Mouse (Mus musculus): ENCODE measurements at regions not wholly inside any gene's neighbourhood (a gene's known extent, or its start where the extent isn't known, plus 50 kb on each side); places are given as distances from the start of the nearest gene placed in this dataset.

- intact Hi-C loops (cut with DNase I) = no loop called here
- H3K27ac ChIP-seq = no peak overlapping the region
- no peak for TF ChIP-seq CTCF (IDR thresholded peaks at IDR 0.05)
- DNase-seq (ENCODE audit: extremely low spot score in 1 of 2, low spot score in 2 of 2) = no peak
- no peak overlapping the region for H3K4me3 ChIP-seq
Observed at GRCm38 (mm10) chr19:30348924-30349323, 116.2 kb downstream of the Mbl2 start.

GRCm38 (mm10) chr19:30354981-30355380, 122.2 kb downstream of the Mbl2 start:
- no peak for TF ChIP-seq CTCF (IDR thresholded peaks at IDR 0.05)
- H3K4me3 ChIP-seq = no peak overlapping the region
- no peak for DNase-seq (ENCODE audit: extremely low spot score in 1 of 2, low spot score in 2 of 2)
- intact Hi-C loops (cut with DNase I) = no loop called here
- H3K27ac ChIP-seq = no peak overlapping the region

- no peak for DNase-seq (ENCODE audit: extremely low spot score in 1 of 2, low spot score in 2 of 2)
- Histone ChIP-seq H3K27ac (no peak overlapping the region), H3K4me3 (no peak overlapping the region)
- TF ChIP-seq CTCF (IDR thresholded peaks at IDR 0.05) = no peak
- intact Hi-C loops (cut with DNase I) = no loop called here
Observed at GRCm38 (mm10) chr19:30358961-30359360, 126.2 kb downstream of the Mbl2 start.

GRCm38 (mm10) chr19:30371901-30372300, 139.2 kb downstream of the Mbl2 start:
- Histone ChIP-seq H3K4me3 (no peak overlapping the region), H3K27ac (no peak overlapping the region)
- intact Hi-C loops (cut with DNase I) = no loop called here
- DNase-seq (ENCODE audit: extremely low spot score in 1 of 2, low spot score in 2 of 2) = no peak
- no peak for TF ChIP-seq CTCF (IDR thresholded peaks at IDR 0.05)

- no peak for TF ChIP-seq CTCF (IDR thresholded peaks at IDR 0.05)
- Histone ChIP-seq H3K27ac (no peak overlapping the region), H3K4me3 (no peak overlapping the region)
- DNase-seq (ENCODE audit: extremely low spot score in 1 of 2, low spot score in 2 of 2) = no peak
- intact Hi-C loops (cut with DNase I) = no loop called here
Observed at GRCm38 (mm10) chr19:30379767-30380166, 147.0 kb downstream of the Mbl2 start.

- no peak for TF ChIP-seq CTCF (IDR thresholded peaks at IDR 0.05)
- no peak overlapping the region for H3K4me3 ChIP-seq
- intact Hi-C loops (cut with DNase I) = no loop called here
- no peak overlapping the region for H3K27ac ChIP-seq
- DNase-seq (ENCODE audit: extremely low spot score in 1 of 2, low spot score in 2 of 2) = no peak
Observed at GRCm38 (mm10) chr19:30380515-30381206, 147.9 kb downstream of the Mbl2 start.

- no peak overlapping the region for H3K27ac ChIP-seq
- intact Hi-C loops (cut with DNase I) = no loop called here
- H3K4me3 ChIP-seq = no peak overlapping the region
- no peak for TF ChIP-seq CTCF (IDR thresholded peaks at IDR 0.05)
- no peak for DNase-seq (ENCODE audit: extremely low spot score in 1 of 2, low spot score in 2 of 2)
Observed at GRCm38 (mm10) chr19:30393791-30394190, 155.7 kb downstream of the Dkk1 start.

GRCm38 (mm10) chr19:30406943-30407342, 142.5 kb downstream of the Dkk1 start:
- Histone ChIP-seq H3K4me3 (no peak overlapping the region), H3K27ac (no peak overlapping the region)
- no peak for DNase-seq (ENCODE audit: extremely low spot score in 1 of 2, low spot score in 2 of 2)
- intact Hi-C loops (cut with DNase I) = no loop called here
- no peak for TF ChIP-seq CTCF (IDR thresholded peaks at IDR 0.05)

GRCm38 (mm10) chr19:30419556-30420280, 129.7 kb downstream of the Dkk1 start:
- no peak overlapping the region for H3K4me3 ChIP-seq
- DNase-seq (ENCODE audit: extremely low spot score in 1 of 2, low spot score in 2 of 2) = no peak
- intact Hi-C loops (cut with DNase I) = no loop called here
- no peak overlapping the region for H3K27ac ChIP-seq
- TF ChIP-seq CTCF (IDR thresholded peaks at IDR 0.05) = no peak

- H3K4me3 ChIP-seq = no peak overlapping the region
- no peak overlapping the region for H3K27ac ChIP-seq
- no peak for DNase-seq (ENCODE audit: extremely low spot score in 1 of 2, low spot score in 2 of 2)
- TF ChIP-seq CTCF (IDR thresholded peaks at IDR 0.05) = no peak
- intact Hi-C loops (cut with DNase I) = no loop called here
Observed at GRCm38 (mm10) chr19:30425627-30426026, 123.8 kb downstream of the Dkk1 start.

- no peak for DNase-seq (ENCODE audit: extremely low spot score in 1 of 2, low spot score in 2 of 2)
- Histone ChIP-seq H3K27ac (no peak overlapping the region), H3K4me3 (no peak overlapping the region)
- peak; percentile 31 for TF ChIP-seq CTCF (IDR thresholded peaks at IDR 0.05)
- intact Hi-C loops (cut with DNase I) = loop anchor here (1.0 kb wide), 1 partner anchor 127 kb away; no protein-coding TSS in a partner anchor
Observed at GRCm38 (mm10) chr19:30427484-30427883, 122.0 kb downstream of the Dkk1 start.

GRCm38 (mm10) chr19:30433141-30433540, 116.3 kb downstream of the Dkk1 start:
- no peak overlapping the region for H3K4me3 ChIP-seq
- TF ChIP-seq CTCF (IDR thresholded peaks at IDR 0.05) = no peak
- DNase-seq (ENCODE audit: extremely low spot score in 1 of 2, low spot score in 2 of 2) = no peak
- H3K27ac ChIP-seq = no peak overlapping the region
- intact Hi-C loops (cut with DNase I) = no loop called here
